Mouse (Mus musculus): Measurements from ENCODE around the gene Tmed3. TPM values are rescaled to one million over a fixed set of nuclear protein-coding genes. Genes with fewer than 3 reads are reported as not detected.

Gene Tmed3
- polyA plus RNA-seq, 1 experiment from 2014 or later, result 45.6 TPM

DNA sequence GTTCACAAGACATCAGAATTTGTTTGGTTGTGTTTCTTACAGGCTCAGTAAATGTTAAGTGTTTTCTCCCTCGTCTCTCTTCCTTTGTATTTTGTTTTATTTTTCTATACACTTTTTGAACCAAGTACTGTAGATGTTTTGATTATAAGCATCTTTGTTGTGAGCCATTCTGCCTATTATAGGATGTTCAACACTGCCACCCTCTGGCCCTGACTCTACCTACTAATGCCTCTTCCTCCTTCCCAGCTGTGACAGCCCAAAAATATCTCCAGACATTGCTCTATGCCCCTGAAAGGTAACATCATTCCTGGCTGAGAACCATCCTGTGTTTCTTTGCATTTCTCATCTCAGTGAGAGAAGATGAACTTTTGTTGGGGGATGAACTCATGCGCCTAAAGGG, 18.6 kb downstream of the Tmed3 start:
- Histone ChIP-seq H3K27ac (replicated peaks) (no peak overlapping the region), H3K9me3 (no peaks in the 10 kb centered on the region), H3K4me1 (no peaks in the 10 kb centered on the region), H3K36me3 (replicated peaks) (no peaks in the 10 kb centered on the region), H3K4me3 (no peak overlapping the region), H3K27me3 (replicated peaks; ENCODE audit: low read depth, poor library complexity, severe bottlenecking) (no peaks in the 10 kb centered on the region)
- DNase-seq (ENCODE audit: low spot score), result no peak
- WGBS, result 71% methylated on average over 2 of the region's 2 CpGs

DNA sequence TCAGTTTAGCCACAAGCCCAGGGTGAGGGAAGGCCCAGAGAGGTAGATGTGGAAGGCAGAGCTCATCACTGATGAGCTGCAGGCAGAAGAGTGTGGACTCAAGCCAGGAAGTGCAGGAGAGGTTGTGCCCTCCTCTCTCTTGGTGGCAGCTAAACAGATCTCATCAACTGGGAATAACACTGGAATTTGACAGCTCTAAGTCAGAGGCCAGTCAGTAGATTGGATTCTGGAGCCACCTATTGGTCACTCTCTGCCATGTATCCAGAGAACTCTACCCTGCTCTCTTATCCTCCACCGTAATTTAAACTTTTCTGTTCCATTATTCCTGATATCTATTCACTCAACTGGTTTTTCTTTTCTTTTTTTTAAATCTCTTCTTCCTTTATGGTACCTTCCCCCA, 25.9 kb downstream of the Tmed3 start:
- 60% methylated on average over 1 of the region's 1 CpGs for WGBS
- no peak overlapping the region for H3K4me3 ChIP-seq
- H3K27ac ChIP-seq (replicated peaks), result no peak overlapping the region
- DNase-seq (ENCODE audit: low spot score), result no peak
- no peaks in the 10 kb centered on the region for H3K27me3 ChIP-seq (replicated peaks; ENCODE audit: low read depth, poor library complexity, severe bottlenecking)
- H3K4me1 ChIP-seq, result no peaks in the 10 kb centered on the region
- no peaks in the 10 kb centered on the region for H3K9me3 ChIP-seq
- no peaks in the 10 kb centered on the region for H3K36me3 ChIP-seq (replicated peaks)

GRCm38 (mm10) chr9:89674014-89674618, 30.8 kb downstream of the Tmed3 start:
- no peaks in the 10 kb centered on the region for H3K36me3 ChIP-seq (replicated peaks)
- no peak overlapping the region for H3K4me3 ChIP-seq
- DNase-seq (ENCODE audit: low spot score), result peak; percentile 84
- WGBS, result 54% methylated on average over 3 of the region's 3 CpGs
- H3K4me1 ChIP-seq, result no peaks in the 10 kb centered on the region
- no peak overlapping the region for H3K27ac ChIP-seq (replicated peaks)
- no peaks in the 10 kb centered on the region for H3K27me3 ChIP-seq (replicated peaks; ENCODE audit: low read depth, poor library complexity, severe bottlenecking)
- no peaks in the 10 kb centered on the region for H3K9me3 ChIP-seq

- H3K4me3 ChIP-seq, result no peak overlapping the region
- no peaks in the 10 kb centered on the region for H3K9me3 ChIP-seq
- DNase-seq (ENCODE audit: low spot score), result no peak
- H3K27ac ChIP-seq (replicated peaks), result no peak overlapping the region
- no peaks in the 10 kb centered on the region for H3K36me3 ChIP-seq (replicated peaks)
- WGBS, result 90% methylated on average over 1 of the region's 1 CpGs
- no peaks in the 10 kb centered on the region for H3K4me1 ChIP-seq
- H3K27me3 ChIP-seq (replicated peaks; ENCODE audit: low read depth, poor library complexity, severe bottlenecking), result no peaks in the 10 kb centered on the region
Observed at GRCm38 (mm10) chr9:89673402-89673801, 31.5 kb downstream of the Tmed3 start.

DNA sequence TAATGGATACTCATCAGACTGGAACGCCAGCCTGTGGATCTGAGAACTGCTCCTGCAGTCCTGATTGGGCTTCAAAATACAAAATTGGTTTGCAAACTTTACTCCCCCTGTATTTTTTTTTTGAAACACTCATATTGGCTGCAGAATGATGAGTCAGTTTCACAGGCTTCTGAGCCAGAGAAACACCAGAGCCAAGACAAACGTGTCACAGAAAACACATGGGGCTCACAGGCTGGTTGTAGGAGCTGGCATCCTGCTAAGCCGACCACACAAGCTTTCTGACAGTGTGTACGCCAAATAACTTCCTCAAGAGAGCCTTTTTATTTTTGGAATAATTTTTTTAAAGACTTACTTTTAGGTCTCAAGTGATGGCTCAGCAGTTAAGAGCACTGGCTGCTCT, 35.0 kb downstream of the Tmed3 start:
- no peaks in the 10 kb centered on the region for H3K4me1 ChIP-seq
- DNase-seq (ENCODE audit: low spot score), result no peak
- H3K27me3 ChIP-seq (replicated peaks; ENCODE audit: low read depth, poor library complexity, severe bottlenecking), result no peaks in the 10 kb centered on the region
- no peaks in the 10 kb centered on the region for H3K36me3 ChIP-seq (replicated peaks)
- no peak overlapping the region for H3K27ac ChIP-seq (replicated peaks)
- H3K9me3 ChIP-seq, result no peaks in the 10 kb centered on the region
- WGBS, result 84% methylated on average over 4 of the region's 4 CpGs
- H3K4me3 ChIP-seq, result no peak overlapping the region

DNA sequence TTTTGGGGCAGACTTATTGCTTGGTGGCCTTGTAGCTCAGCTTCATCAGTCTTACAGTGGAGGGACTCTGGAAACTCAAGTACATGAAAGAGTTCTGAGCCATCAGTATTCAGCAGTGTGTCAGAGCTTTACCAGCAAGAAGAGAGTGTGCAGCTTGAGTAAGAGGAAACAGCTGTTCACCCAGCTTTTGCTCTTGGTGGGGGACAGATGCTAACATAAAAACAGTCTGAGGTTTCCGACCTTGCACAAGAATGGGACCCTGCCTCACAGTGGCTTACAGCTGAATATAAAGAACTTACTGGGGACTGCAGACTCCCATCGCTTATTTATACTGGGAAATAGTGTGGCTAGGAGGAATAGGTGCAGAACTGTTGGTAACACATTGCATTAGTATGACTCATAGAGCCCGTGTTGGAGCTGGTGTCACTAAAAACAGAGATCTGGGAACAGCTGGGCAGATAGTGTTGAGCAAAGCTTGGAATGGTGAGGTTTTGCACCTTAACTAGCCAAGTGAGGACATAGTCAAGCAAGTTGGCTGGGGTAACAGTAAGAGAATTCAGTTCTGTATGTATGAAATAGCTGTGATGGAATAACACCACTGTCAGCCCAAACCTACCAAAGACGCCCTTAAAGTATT, 37.4 kb downstream of the Tmed3 start:
- Histone ChIP-seq H3K27me3 (replicated peaks; ENCODE audit: low read depth, poor library complexity, severe bottlenecking) (no peaks in the 10 kb centered on the region), H3K36me3 (replicated peaks) (no peaks in the 10 kb centered on the region), H3K27ac (replicated peaks) (no peak overlapping the region), H3K9me3 (no peaks in the 10 kb centered on the region), H3K4me3 (no peak overlapping the region), H3K4me1 (no peaks in the 10 kb centered on the region)
- 85% methylated on average over 4 of the region's 4 CpGs for WGBS
- no peak for DNase-seq (ENCODE audit: low spot score)

DNA sequence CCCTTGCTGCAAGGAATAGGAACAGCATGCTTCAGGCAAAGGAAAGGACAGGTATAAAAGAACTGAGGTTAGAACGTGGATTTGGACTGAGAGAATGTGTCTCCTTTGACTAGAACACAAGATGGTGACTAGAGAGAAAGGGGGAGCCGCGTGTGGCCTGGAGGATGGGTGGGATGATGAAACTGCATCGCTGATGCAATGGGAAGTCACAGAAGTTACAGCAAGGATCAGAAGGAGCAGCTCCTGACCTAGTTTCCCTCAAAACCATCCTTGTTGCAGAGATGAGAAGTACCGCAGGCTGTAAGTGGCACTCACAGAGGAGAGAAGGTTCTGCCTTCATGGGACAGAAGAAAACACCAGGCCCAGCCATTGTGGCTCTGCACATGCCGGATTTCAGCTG, 54.0 kb downstream of the Tmed3 start:
- no peaks in the 10 kb centered on the region for H3K27me3 ChIP-seq (replicated peaks; ENCODE audit: low read depth, poor library complexity, severe bottlenecking)
- no peaks in the 10 kb centered on the region for H3K9me3 ChIP-seq
- H3K4me3 ChIP-seq, result no peak overlapping the region
- no peaks in the 10 kb centered on the region for H3K36me3 ChIP-seq (replicated peaks)
- H3K27ac ChIP-seq (replicated peaks), result no peak overlapping the region
- no peaks in the 10 kb centered on the region for H3K4me1 ChIP-seq
- 77% methylated on average over 6 of the region's 6 CpGs for WGBS
- DNase-seq (ENCODE audit: low spot score), result no peak

Other genes starting within 250 kb of the Tmed3 start
- 0.07 and 0.20 TPM in 2 replicates for gene Minar1, start 81.9 kb downstream of the Tmed3 start, polyA plus RNA-seq (2016; fragmentation: Nextera tagmentation; extraction: Ambion mirVana)
- 0.05 TPM in 1 of 2 replicates, not detected in the other for gene Ankrd34c, start 33.4 kb upstream of the Tmed3 start, polyA plus RNA-seq (2016; fragmentation: Nextera tagmentation; extraction: Ambion mirVana)
- 0.23 and 0.24 TPM in 2 replicates for gene Rasgrf1, start 204.8 kb upstream of the Tmed3 start, polyA plus RNA-seq (2016; fragmentation: Nextera tagmentation; extraction: Ambion mirVana)

Data from embryonic facial prominence, embryonic 10.5 days (tissue).